Mouse (Mus musculus) liver, adult 2 months (tissue): Measurements from ENCODE around the gene Kif3c. TPM values are rescaled to one million over a fixed set of nuclear protein-coding genes. Genes with fewer than 3 reads are reported as not detected.
A peak's percentile ranks its signal among the peaks of the same experiment; 100 is the strongest.

ENCODE experiments used
- DNase-seq: peaks from one replicate; pipeline ENCODE4 v3.0.0-alpha.2; 2011; ENCODE audit warnings: low read depth, low spot score; ENCODE audit errors: extremely low read depth
- H3K27ac ChIP-seq: fragments of 200-500 bp; replicated peaks from 2 replicates; pipeline ENCODE4 v1.5.1; 2012; ENCODE audit warnings: low read depth, mild to moderate bottlenecking, control low read depth, inconsistent platforms, low read length; ENCODE audit not compliant: insufficient read depth
- H3K27me3 ChIP-seq: fragments of 200-500 bp; 2 replicates; pipeline ENCODE4 v1.6.1; 2012; ENCODE audit warnings: mild to moderate bottlenecking, moderate library complexity, low read length, inconsistent platforms; ENCODE audit not compliant: control insufficient read depth, insufficient read depth
- H3K36me3 ChIP-seq: fragments of 200-500 bp; 2 replicates; pipeline ENCODE4 v1.6.1; 2012; ENCODE audit warnings: low read length, inconsistent platforms; ENCODE audit not compliant: control insufficient read depth, insufficient read depth
- H3K4me1 ChIP-seq: fragments of 200-500 bp; 2 replicates; pipeline ENCODE4 v1.6.1; 2011; ENCODE audit warnings: low read length; ENCODE audit not compliant: control insufficient read depth, insufficient read depth
- H3K4me3 ChIP-seq: fragments of 200-500 bp; 2 replicates; pipeline ENCODE4 v1.5.1; 2011; ENCODE audit warnings: low read depth, mild to moderate bottlenecking, control low read depth, low read length, moderate library complexity; ENCODE audit not compliant: insufficient read depth
- H3K79me2 ChIP-seq: fragments of 200-500 bp; 2 replicates; pipeline ENCODE4 v1.6.1; 2012; ENCODE audit warnings: inconsistent platforms, mild to moderate bottlenecking, low read length, moderate library complexity; ENCODE audit not compliant: control insufficient read depth, insufficient read depth
- H3K9ac ChIP-seq: fragments of 200-500 bp; 2 replicates; pipeline ENCODE4 v1.6.1; 2012; ENCODE audit warnings: low read depth, mild to moderate bottlenecking, control low read depth, inconsistent platforms, low read length
- CTCF ChIP-seq: fragments of 200-500 bp; IDR thresholded peaks from 2 replicates; pipeline ENCODE4 v1.5.1; 2011; ENCODE audit warnings: low read depth, low read length, control low read depth
- POLR2A ChIP-seq: fragments of 200-500 bp; IDR thresholded peaks from 2 replicates; pipeline ENCODE4 v1.6.1; 2011; ENCODE audit warnings: low read length, control low read depth; ENCODE audit not compliant: insufficient read depth; ENCODE audit errors: extremely low read depth
- WGBS: fragments of 180-500 bp; shearing (Covaris S2); methylation state at CpG from one replicate; pipeline ENCODE4 v1.1.7; 2018; 5-methylcytosine and 5-hydroxymethylcytosine counted together
- polyA plus RNA-seq: library from polyadenylated mRNA; depleted of rRNA; stranded (reverse); fragments of >200 nt; gene quantifications from 2 replicates; pipeline ENCODE4 v1.2.3, GENCODE M21; 2012
- total RNA-seq: library from RNA; depleted of rRNA; stranded (reverse); fragments of >200 nt; gene quantifications from 2 replicates; pipeline ENCODE4 v1.2.3, GENCODE M21; 2014

Kif3c gene
- total and polyA plus RNA-seq, 2 experiments: 0.55 to 0.99 TPM

DNA sequence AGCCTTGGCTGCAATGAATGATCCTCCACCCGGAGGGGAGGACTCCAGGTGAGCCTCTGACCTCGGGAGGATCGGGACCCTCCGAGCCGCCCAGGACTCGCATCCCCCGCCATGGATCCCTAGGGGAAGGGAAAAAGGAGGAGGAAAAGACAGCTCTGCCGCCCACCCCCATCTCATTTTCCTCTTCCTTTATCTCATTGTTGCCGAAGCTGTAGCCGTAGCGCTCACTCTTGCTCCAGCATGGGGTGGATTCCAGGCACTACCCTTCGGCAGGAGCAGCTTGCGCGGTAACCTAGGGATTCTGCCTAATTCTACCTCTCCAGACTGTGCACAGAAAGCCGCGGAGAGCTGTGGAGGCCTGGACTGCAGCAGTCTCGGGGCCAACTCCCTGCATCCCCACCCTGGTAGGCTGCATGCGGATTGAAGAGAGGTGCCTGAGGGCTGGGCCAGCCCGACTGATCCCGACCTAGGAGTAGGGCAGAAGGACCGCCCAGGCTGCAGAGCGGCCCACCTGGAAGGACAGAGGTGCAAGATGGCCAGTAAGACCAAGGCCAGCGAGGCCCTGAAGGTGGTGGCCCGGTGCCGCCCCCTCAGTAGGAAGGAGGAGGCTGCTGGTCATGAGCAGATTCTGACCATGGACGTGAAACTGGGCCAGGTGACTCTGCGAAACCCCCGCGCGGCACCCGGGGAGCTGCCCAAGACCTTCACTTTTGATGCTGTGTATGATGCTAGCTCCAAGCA is 687 bp downstream of the Kif3c start:
- WGBS: 10% methylated on average over 31 of the region's 31 CpGs
- no peaks in the 10 kb centered on the region for H3K27me3 ChIP-seq
- H3K4me3 ChIP-seq: peak overlapping the region; percentile 92
- H3K27ac ChIP-seq: no peak overlapping the region
- H3K4me1 ChIP-seq: peaks cover 2% of the 10 kb centered on the region
- no peaks in the 10 kb centered on the region for H3K36me3 ChIP-seq
- DNase-seq: no peak
- H3K79me2 ChIP-seq: no peaks in the 10 kb centered on the region
- peak overlapping the region; percentile 46 for H3K9ac ChIP-seq
- TF ChIP-seq CTCF (no peak), POLR2A (no peak)

DNA sequence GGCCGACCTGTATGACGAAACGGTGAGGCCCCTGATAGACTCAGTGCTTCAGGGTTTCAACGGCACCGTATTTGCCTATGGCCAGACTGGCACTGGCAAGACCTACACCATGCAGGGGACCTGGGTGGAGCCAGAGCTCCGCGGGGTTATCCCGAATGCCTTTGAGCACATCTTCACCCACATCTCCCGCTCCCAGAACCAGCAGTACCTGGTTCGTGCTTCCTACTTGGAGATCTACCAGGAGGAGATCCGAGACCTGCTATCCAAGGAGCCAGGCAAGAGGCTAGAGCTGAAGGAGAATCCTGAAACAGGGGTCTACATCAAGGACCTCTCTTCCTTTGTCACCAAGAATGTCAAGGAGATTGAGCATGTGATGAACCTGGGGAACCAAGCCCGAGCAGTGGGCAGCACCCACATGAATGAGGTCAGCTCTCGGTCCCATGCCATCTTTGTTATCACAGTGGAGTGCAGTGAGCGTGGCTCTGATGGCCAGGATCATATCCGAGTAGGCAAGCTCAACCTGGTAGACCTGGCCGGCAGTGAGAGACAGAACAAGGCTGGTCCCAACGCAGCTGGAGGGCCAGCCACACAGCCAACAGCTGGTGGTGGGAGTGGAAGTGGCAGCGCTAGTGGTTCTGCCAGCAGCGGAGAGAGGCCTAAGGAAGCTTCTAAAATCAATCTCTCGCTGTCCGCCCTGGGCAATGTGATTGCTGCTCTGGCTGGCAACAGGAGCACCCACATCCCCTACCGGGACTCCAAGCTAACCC is 1.4 kb downstream of the Kif3c start:
- 76% methylated on average over 22 of the region's 22 CpGs for WGBS
- H3K9ac ChIP-seq: no peak overlapping the region

DNA sequence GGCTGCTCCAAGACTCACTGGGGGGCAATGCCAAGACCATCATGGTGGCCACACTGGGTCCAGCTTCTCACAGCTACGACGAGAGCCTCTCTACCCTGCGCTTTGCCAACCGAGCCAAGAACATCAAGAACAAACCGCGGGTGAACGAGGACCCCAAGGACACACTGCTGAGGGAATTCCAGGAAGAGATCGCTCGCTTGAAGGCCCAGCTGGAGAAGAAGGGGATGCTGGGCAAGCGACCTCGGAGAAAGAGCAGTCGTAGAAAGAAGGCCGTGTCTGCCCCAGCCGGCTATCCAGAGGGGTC is 2.0 kb downstream of the Kif3c start:
- H3K4me1 ChIP-seq: peaks cover 2% of the 10 kb centered on the region
- H3K9ac ChIP-seq: no peak overlapping the region
- no peaks in the 10 kb centered on the region for H3K36me3 ChIP-seq
- H3K4me3 ChIP-seq: no peak overlapping the region
- no peaks in the 10 kb centered on the region for H3K79me2 ChIP-seq
- no peak overlapping the region for H3K27ac ChIP-seq
- 94% methylated on average over 14 of the region's 14 CpGs for WGBS
- TF ChIP-seq POLR2A (no peak), CTCF (no peak)
- DNase-seq: no peak
- H3K27me3 ChIP-seq: no peaks in the 10 kb centered on the region

More for the DNA sequence above, 1.4 kb downstream of the Kif3c start:
- no peak for TF ChIP-seq POLR2A
- no peak for TF ChIP-seq CTCF
- Histone ChIP-seq H3K4me3 (peak overlapping the region; percentile 92; the same call in 1 of the 2 replicates), H3K27me3 (no peaks in the 10 kb centered on the region), H3K4me1 (peaks cover 2% of the 10 kb centered on the region), H3K79me2 (no peaks in the 10 kb centered on the region), H3K36me3 (no peaks in the 10 kb centered on the region), H3K27ac (no peak overlapping the region)
- no peak for DNase-seq

DNA sequence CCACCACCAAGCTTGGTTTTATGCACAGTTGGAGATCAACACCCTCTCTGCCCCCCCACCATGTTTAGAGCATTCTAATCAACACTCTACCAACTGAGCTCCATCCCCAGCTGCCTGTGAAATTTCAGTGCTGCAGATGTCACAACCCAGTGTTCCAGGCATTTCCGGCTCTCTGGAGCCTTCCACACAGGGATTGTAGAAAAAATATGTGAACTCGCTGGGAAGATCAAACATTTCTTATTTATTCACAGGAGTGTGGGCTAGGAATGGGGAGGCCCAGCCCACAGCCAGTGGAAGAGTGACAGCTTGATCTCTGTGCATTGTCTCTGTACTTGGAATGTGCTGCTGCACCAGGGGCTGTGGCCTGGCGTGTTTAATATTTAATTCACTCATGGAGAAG is 3.8 kb downstream of the Kif3c start:
- Histone ChIP-seq H3K79me2 (no peaks in the 10 kb centered on the region), H3K27me3 (no peaks in the 10 kb centered on the region), H3K36me3 (no peaks in the 10 kb centered on the region), H3K27ac (no peak overlapping the region), H3K9ac (no peak overlapping the region), H3K4me1 (peaks cover 2% of the 10 kb centered on the region), H3K4me3 (no peak overlapping the region)
- TF ChIP-seq POLR2A: no peak
- no peak for DNase-seq
- 52% methylated on average over 3 of the region's 3 CpGs for WGBS

DNA sequence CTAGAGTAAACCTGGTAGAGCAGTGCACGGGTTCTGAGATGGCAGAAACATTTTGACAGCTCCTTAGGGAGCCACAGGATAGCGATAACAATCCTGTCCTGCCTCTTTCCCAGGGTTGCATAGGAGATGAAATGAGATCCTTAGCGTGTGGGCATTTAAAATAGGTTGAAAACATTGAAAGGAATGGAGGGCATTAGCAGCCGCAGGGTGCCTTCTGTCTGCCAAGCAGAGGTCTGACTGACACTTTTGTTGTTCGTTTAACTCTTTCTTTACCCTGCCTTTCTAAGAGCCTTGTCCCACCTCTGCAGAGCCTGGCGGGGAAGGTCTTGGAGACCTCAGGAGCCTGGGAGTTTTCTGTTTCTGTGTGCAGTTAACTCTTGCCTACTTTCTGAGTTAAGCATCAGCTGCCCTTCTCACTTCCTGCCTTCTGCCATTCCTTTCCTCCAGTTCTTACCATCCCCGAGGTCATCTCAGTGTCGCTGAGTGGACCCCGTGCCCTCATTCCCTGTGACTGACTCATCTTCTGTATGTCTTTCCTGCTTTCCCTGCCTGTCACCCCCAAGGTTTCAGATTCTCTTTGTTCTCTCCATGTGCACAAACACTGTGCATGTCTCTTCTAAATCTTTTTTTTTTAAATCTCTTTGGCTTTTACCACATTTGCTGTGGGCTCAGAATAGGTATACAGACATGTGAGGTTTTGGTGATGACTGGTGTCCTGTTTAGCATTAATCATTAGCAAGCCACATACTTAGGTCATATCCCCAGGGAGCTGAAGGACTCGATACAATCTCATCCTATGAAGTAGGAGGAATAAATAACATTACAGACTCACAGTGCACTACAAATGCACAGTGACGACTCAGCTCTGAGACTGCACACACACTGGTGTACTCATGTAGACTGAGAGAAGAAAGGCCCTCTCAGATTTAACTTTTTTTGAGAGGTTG is 6.3 kb downstream of the Kif3c start:
- 50% methylated on average over 11 of the region's 11 CpGs for WGBS
- no peak overlapping the region for H3K9ac ChIP-seq

More for the DNA sequence above, 6.3 kb downstream of the Kif3c start:
- no peak for DNase-seq
- Histone ChIP-seq H3K4me1 (no peaks in the 10 kb centered on the region; the same call in 1 of the 2 replicates), H3K36me3 (no peaks in the 10 kb centered on the region), H3K27me3 (no peaks in the 10 kb centered on the region), H3K4me3 (no peak overlapping the region), H3K79me2 (no peaks in the 10 kb centered on the region), H3K27ac (no peak overlapping the region)
- TF ChIP-seq CTCF (no peak), POLR2A (no peak)
